Mouse (Mus musculus): ENCODE results near the gene Rin3.

DNA sequence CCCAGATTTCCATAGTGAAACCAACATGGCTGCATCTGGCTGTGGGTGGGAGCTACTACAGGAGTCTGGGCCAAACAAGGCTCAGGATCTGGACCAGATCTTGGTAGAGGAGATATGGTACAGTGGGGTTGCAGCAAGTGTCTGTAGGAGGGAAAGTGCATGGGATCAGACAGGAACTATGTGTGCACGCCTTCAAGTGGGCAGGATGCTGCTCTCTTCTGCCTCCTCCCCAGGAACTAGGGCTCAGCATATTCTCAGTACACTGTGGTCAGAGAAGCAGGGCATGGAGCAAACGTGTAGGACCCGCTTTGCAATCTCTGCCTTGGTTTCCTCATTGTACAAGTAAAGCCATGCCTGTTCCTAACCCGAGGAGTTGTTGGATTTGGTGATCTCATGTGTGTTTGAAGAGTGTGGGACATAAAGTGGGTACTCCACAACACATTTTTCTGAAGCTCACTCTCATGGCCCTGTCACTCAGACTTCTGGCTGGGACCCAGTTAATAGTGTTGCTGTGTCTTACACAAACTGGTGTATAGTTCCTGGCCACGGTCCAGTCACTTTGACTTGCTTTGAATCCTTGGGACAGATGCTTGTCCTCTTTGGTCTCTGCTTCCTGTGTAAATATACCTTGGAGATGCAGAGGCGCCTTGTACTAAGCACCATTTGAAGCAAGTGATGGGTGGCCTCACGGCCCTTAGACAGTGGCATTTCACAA is 9.8 kb downstream of the Rin3 start:
- TF ChIP-seq CTCF (IDR thresholded peaks at IDR 0.05; ENCODE audit: control insufficient read depth, insufficient read depth, low read length) (no peak), POLR2A (IDR thresholded peaks at IDR 0.05; ENCODE audit: borderline replicate concordance, control insufficient read depth, low read depth, low read length) (no peak)
